Mouse (Mus musculus) olfactory bulb, adult 2 months (tissue): ENCODE measurements around the gene Cnnm3.

Source experiments
- CTCF ChIP-seq: fragments of 200-500 bp; IDR thresholded peaks from 2 replicates; pipeline ENCODE4 v1.5.1; 2012; ENCODE audit warnings: low read depth, mild to moderate bottlenecking, low read length, moderate library complexity; ENCODE audit not compliant: insufficient read depth
- POLR2A ChIP-seq: fragments of 200-500 bp; IDR thresholded peaks from 2 replicates; pipeline ENCODE4 v1.6.1; 2012; ENCODE audit warnings: mild to moderate bottlenecking, low read depth, low read length, moderate library complexity; ENCODE audit not compliant: insufficient read depth

- TF ChIP-seq CTCF (no peak), POLR2A (no peak)
Measured at GRCm38 (mm10) chr1:36529274-36529673, 17.6 kb downstream of the Cnnm3 start.
